ENCODE assay signal across 8 mouse cellular contexts in the genomic region with DNA sequence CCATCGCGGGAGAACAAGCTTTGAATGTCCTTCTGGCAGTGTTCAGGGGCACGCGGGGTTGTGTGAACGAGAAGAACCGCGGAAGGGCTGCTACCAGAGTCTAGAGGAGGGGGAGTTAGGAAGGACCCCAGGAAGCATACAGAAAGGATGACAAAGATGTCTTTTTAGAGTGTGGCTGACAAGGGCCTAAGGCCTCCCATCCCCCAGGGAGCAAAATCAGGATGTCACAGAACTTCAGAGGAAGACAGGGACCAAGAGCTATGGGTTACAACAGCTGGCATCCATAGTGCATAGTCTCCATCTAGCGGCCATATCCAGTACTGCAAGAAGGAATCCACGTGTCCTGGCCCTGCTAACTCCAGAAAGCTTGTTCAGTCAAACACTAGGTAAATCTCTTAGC. TPM values are rescaled to one million over a fixed set of nuclear protein-coding genes. Genes with fewer than 3 reads are reported as not detected.
DNase-seq lines count a peak whose midpoint lies in the region; ATAC-seq lines count a peak whose summit lies in the region.

No protein-coding gene starts in this region.

- peak; percentile 80 for DNase-seq in urinary bladder, adult 18-20 months (ENCODE audit: low spot score in 2 of 2)
- DNase-seq in urinary bladder, adult 2 months (ENCODE audit: low spot score), result no peak
- peak; percentile 76 to 81 for DNase-seq in gastrocnemius, adult 8-10 months (ENCODE audit: low spot score in 2 of 2)
- peak; percentile 95 for DNase-seq in left cerebral cortex, postnatal 14 days (ENCODE audit: low spot score in 2 of 2)
- peak; percentile 95 for DNase-seq in midbrain, embryonic 14.5 days
- peak; percentile 54 to 85 for DNase-seq in spleen, adult 18-20 months

- 0 out of 2 replicates have a peak, but pooled peaks cover 5% of the 10 kb centered on the region for H3K27me3 ChIP-seq in intestine, embryonic 15.5 days (replicated peaks)
- peaks cover 17% of the 10 kb centered on the region for H3K27me3 ChIP-seq in midbrain, embryonic 14.5 days (ENCODE audit: control insufficient read depth, insufficient read depth, low read length)

- intact Hi-C loops in left cerebral cortex, postnatal 14 days (cut with DNase I), result loop anchor here (2.0 to 5.0 kb wide), 2 partner anchors 42 to 76 kb away; a partner anchor contains a TSS

- peaks cover 12% of the 10 kb centered on the region for H3K4me1 ChIP-seq in intestine, embryonic 15.5 days (replicated peaks)
- H3K4me1 ChIP-seq in midbrain, embryonic 14.5 days (ENCODE audit: control insufficient read depth, insufficient read depth, low read length), result peaks cover 5% of the 10 kb centered on the region; the same call in 1 of the 2 replicates

- peak; percentile 69 for ATAC-seq in common myeloid progenitor, adult 5-6 weeks (replicated peaks; ENCODE audit: low read depth, poor library complexity, severe bottlenecking)
- ATAC-seq in intestine, embryonic 15.5 days, result peak; percentile 54
- ATAC-seq in midbrain, embryonic 14.5 days (ENCODE audit: low FRiP score, low TSS enrichment), result peak; percentile 48; the same call in 1 of the 2 replicates

- H3K4me2 ChIP-seq in intestine, embryonic 15.5 days (replicated peaks), result no peak overlapping the region
- no peak overlapping the region for H3K4me2 ChIP-seq in midbrain, embryonic 14.5 days (ENCODE audit: low read length)

- no peaks in the 10 kb centered on the region for H3K9me3 ChIP-seq in intestine, embryonic 15.5 days
- H3K9me3 ChIP-seq in midbrain, embryonic 14.5 days (ENCODE audit: control insufficient read depth, low read length), result no peaks in the 10 kb centered on the region

- no peak overlapping the region for H3K27ac ChIP-seq in intestine, embryonic 15.5 days
- H3K27ac ChIP-seq in midbrain, embryonic 14.5 days (replicated peaks; ENCODE audit: low read depth, low read length), result no peak overlapping the region

- no peak overlapping the region for H3K4me3 ChIP-seq in intestine, embryonic 15.5 days (replicated peaks)
- H3K4me3 ChIP-seq in midbrain, embryonic 14.5 days (replicated peaks; ENCODE audit: low read depth, low read length), result no peak overlapping the region

- 54% methylated on average over 9 of the region's 9 CpGs for WGBS in intestine, embryonic 15.5 days
- 57% methylated on average over 9 of the region's 9 CpGs for WGBS in midbrain, embryonic 14.5 days

- no peaks in the 10 kb centered on the region for H3K36me3 ChIP-seq in intestine, embryonic 15.5 days
- H3K36me3 ChIP-seq in midbrain, embryonic 14.5 days (ENCODE audit: control insufficient read depth, insufficient read depth, low read length), result no peaks in the 10 kb centered on the region

- no peak overlapping the region for H3K9ac ChIP-seq in intestine, embryonic 15.5 days
- no peak overlapping the region for H3K9ac ChIP-seq in midbrain, embryonic 14.5 days (replicated peaks; ENCODE audit: low read length)

RNA-seq across cellular contexts. Expression of a gene that starts 1.9 kb away (rescaled TPM):
- 15.4 and 17.0 TPM in 2 replicates for polyA plus RNA-seq in urinary bladder, adult 2 months (2012; rRNA removed)
- 2.1 and 2.4 TPM in 2 replicates for total RNA-seq in common myeloid progenitor, adult 5-6 weeks (2017)
- 10 to 100 TPM; 10.6 to 19.9 (median 11.2) TPM for total RNA-seq in gastrocnemius, adult 8-10 months (2022)
- 8.4 and 8.9 TPM in 2 replicates for polyA plus RNA-seq in intestine, embryonic 15.5 days (2015; fragmentation: Nextera tagmentation; extraction: Ambion mirVana)
- 1 to 10 TPM; 1.5 to 1.9 TPM for total RNA-seq in left cerebral cortex, postnatal 14 days (2021)
- polyA plus RNA-seq in midbrain, embryonic 14.5 days (2014; fragmentation: Nextera tagmentation; extraction: Ambion mirVana), result 0.61 and 0.63 TPM in 2 replicates

RNA-seq across cellular contexts. Expression of a gene that starts 24.6 kb away (rescaled TPM):
- polyA plus RNA-seq in urinary bladder, adult 2 months (2012; rRNA removed), result 2.0 and 3.1 TPM in 2 replicates
- total RNA-seq in common myeloid progenitor, adult 5-6 weeks (2017), result not detected in 2 replicates
- total RNA-seq in gastrocnemius, adult 8-10 months (2022), result under 1 TPM in 2 of 4 experiments, not detected in 2; 0.29 to 0.51 TPM
- 1.0 and 1.3 TPM in 2 replicates for polyA plus RNA-seq in intestine, embryonic 15.5 days (2015; fragmentation: Nextera tagmentation; extraction: Ambion mirVana)
- 1 to 10 TPM; 2.8 to 3.0 TPM for total RNA-seq in left cerebral cortex, postnatal 14 days (2021)
- 1.6 and 3.3 TPM in 2 replicates for polyA plus RNA-seq in midbrain, embryonic 14.5 days (2014; fragmentation: Nextera tagmentation; extraction: Ambion mirVana)

RNA-seq across cellular contexts. Expression of a gene that starts 25.4 kb away (rescaled TPM):
- polyA plus RNA-seq in urinary bladder, adult 2 months (2012; rRNA removed), result 156 and 160 TPM in 2 replicates
- not detected in 2 replicates for total RNA-seq in common myeloid progenitor, adult 5-6 weeks (2017)
- total RNA-seq in gastrocnemius, adult 8-10 months (2022), result 10 to 100 TPM in 2 of 4 experiments, 1 to 10 TPM in 2; 6.4 to 14.4 (median 10.1) TPM
- polyA plus RNA-seq in intestine, embryonic 15.5 days (2015; fragmentation: Nextera tagmentation; extraction: Ambion mirVana), result 12.5 and 12.9 TPM in 2 replicates
- total RNA-seq in left cerebral cortex, postnatal 14 days (2021), result 10 to 100 TPM; 26.7 to 34.7 TPM
- polyA plus RNA-seq in midbrain, embryonic 14.5 days (2014; fragmentation: Nextera tagmentation; extraction: Ambion mirVana), result 19.1 and 24.0 TPM in 2 replicates

RNA-seq across cellular contexts. Expression of a gene that starts 42.5 kb away (rescaled TPM):
- 0.07 TPM in 1 of 2 replicates, not detected in the other for polyA plus RNA-seq in urinary bladder, adult 2 months (2012; rRNA removed)
- total RNA-seq in common myeloid progenitor, adult 5-6 weeks (2017), result not detected in 2 replicates
- total RNA-seq in gastrocnemius, adult 8-10 months (2022), result not detected
- not detected in 2 replicates for polyA plus RNA-seq in intestine, embryonic 15.5 days (2015; fragmentation: Nextera tagmentation; extraction: Ambion mirVana)
- total RNA-seq in left cerebral cortex, postnatal 14 days (2021), result under 1 TPM; 0.34 to 0.35 TPM
- polyA plus RNA-seq in midbrain, embryonic 14.5 days (2014; fragmentation: Nextera tagmentation; extraction: Ambion mirVana), result 0.49 and 0.70 TPM in 2 replicates

RNA-seq across cellular contexts. Expression of a gene that starts 47.5 kb away (rescaled TPM):
- 18.7 and 22.4 TPM in 2 replicates for polyA plus RNA-seq in urinary bladder, adult 2 months (2012; rRNA removed)
- 7.6 and 8.5 TPM in 2 replicates for total RNA-seq in common myeloid progenitor, adult 5-6 weeks (2017)
- total RNA-seq in gastrocnemius, adult 8-10 months (2022), result 10 to 100 TPM; 22.4 to 27.6 (median 22.5) TPM
- 8.4 and 8.8 TPM in 2 replicates for polyA plus RNA-seq in intestine, embryonic 15.5 days (2015; fragmentation: Nextera tagmentation; extraction: Ambion mirVana)
- total RNA-seq in left cerebral cortex, postnatal 14 days (2021), result 100 to 1,000 TPM; 134 to 139 TPM
- 26.1 and 26.9 TPM in 2 replicates for polyA plus RNA-seq in midbrain, embryonic 14.5 days (2014; fragmentation: Nextera tagmentation; extraction: Ambion mirVana)
